Mouse (Mus musculus) liver, postnatal 0 days (tissue): Measurements from ENCODE around the gene Xdh. TPM values are rescaled to one million over a fixed set of nuclear protein-coding genes. Genes with fewer than 3 reads are reported as not detected.
A peak's percentile ranks its signal among the peaks of the same experiment; 100 is the strongest.

Source experiments
- ATAC-seq: fragments of 200-750 bp; cut with Nextera tagmentation; 2 replicates; pipeline ENCODE4 v1.8.0; 2017; ENCODE audit warnings: mild to moderate bottlenecking, moderate library complexity
- DNase-seq: peaks from one replicate; pipeline ENCODE4 v3.0.0-alpha.2; 2016
- H3K27ac ChIP-seq: fragments of 300-500 bp; sonication (generic); 2 replicates; pipeline ENCODE4 v1.5.1; 2014; ENCODE audit warnings: antibody characterized with exemption, moderate library complexity, mild to moderate bottlenecking, low read depth
- H3K27me3 ChIP-seq: fragments of 300-500 bp; sonication (generic); 2 replicates; pipeline ENCODE4 v1.6.1; 2014; ENCODE audit warnings: low read length, control low read depth, mixed read lengths; ENCODE audit not compliant: insufficient read depth
- H3K36me3 ChIP-seq: fragments of 300-500 bp; sonication (generic); replicated peaks from 2 replicates; pipeline ENCODE4 v1.6.1; 2014; ENCODE audit warnings: mild to moderate bottlenecking, control low read depth, low read length, moderate library complexity, mixed read lengths; ENCODE audit not compliant: insufficient read depth
- H3K4me1 ChIP-seq: fragments of 300-500 bp; sonication (generic); 2 replicates; pipeline ENCODE4 v1.6.1; 2014; ENCODE audit warnings: antibody characterized with exemption, mild to moderate bottlenecking, control low read depth; ENCODE audit not compliant: insufficient read depth
- H3K4me2 ChIP-seq: fragments of 300-500 bp; sonication (generic); 2 replicates; pipeline ENCODE4 v1.6.1; 2014; ENCODE audit warnings: low read depth, mild to moderate bottlenecking, low read length, moderate library complexity, mixed read lengths
- H3K4me3 ChIP-seq: fragments of 300-500 bp; sonication (generic); 2 replicates; pipeline ENCODE4 v1.5.1; 2014; ENCODE audit warnings: low read depth, low read length
- H3K9ac ChIP-seq: fragments of 300-500 bp; sonication (generic); replicated peaks from 2 replicates; pipeline ENCODE4 v1.6.1; 2014; ENCODE audit warnings: mild to moderate bottlenecking, moderate library complexity
- H3K9me3 ChIP-seq: fragments of 300-500 bp; sonication (generic); 2 replicates; pipeline ENCODE4 v1.6.1; 2016; ENCODE audit warnings: mild to moderate bottlenecking, control low read depth, low read length, mixed read lengths
- CTCF ChIP-seq: sonication (generic); IDR thresholded peaks from 2 replicates; pipeline ENCODE4 v1.5.1; 2016; ENCODE audit warnings: antibody characterized with exemption, low read depth
- EP300 ChIP-seq: IDR thresholded peaks from 2 replicates; pipeline ENCODE4 v1.6.1; 2016; ENCODE audit warnings: antibody characterized with exemption, low read depth, mild to moderate bottlenecking
- WGBS: fragments of 180-500 bp; shearing (Covaris S2); extraction: QIAGEN DNeasy Blood & Tissue Kit; methylation state at CpG from one replicate; pipeline ENCODE4 v1.1.7; 2014; ENCODE audit not compliant: insufficient replicate concordance; 5-methylcytosine and 5-hydroxymethylcytosine counted together
- polyA plus RNA-seq: library from polyadenylated mRNA; unstranded; fragments of >200 nt; fragmentation: Nextera tagmentation; extraction: Ambion mirVana; gene quantifications from 2 replicates; pipeline ENCODE4 v1.2.1, GENCODE M21; 2015

Xdh gene
- polyA plus RNA-seq, 1 experiment from 2014 or later, result 7.0 TPM

DNA sequence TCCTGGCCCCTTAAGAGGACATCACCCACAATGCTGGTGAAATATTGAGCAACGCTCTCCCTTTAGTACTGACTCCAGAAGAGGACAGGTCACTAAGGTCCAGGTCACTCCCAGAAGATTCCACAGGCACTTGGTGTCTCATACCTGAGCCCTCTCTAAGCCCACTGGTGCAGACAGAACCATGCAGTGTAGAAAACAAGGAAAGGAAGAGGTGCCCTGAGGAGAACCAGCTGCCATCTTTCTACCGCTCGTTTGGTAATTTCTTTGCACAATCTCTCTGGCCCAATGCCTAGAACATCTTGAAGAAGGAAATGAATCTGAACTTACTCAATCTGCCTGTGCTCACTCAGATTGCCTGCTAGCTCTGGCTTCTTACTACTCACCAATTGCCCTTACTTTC is 2.0 kb downstream of the Xdh start:
- DNase-seq (peak; percentile 53), ATAC-seq (peak; percentile 14; the same call in 1 of the 2 replicates)
- no peaks in the 10 kb centered on the region for H3K9me3 ChIP-seq
- peak overlapping the region; percentile 83 for H3K27ac ChIP-seq
- peak; percentile 64 for TF ChIP-seq EP300
- TF ChIP-seq CTCF, result no peak
- H3K4me2 ChIP-seq, result peak overlapping the region; percentile 55
- 58% methylated on average over 3 of the region's 3 CpGs for WGBS
- peak overlapping the region; percentile 6; the same call in 1 of the 2 replicates for H3K4me3 ChIP-seq
- peaks cover 7% of the 10 kb centered on the region; the same call in 1 of the 2 replicates for H3K4me1 ChIP-seq
- no peak overlapping the region for H3K9ac ChIP-seq
- no peaks in the 10 kb centered on the region for H3K27me3 ChIP-seq
- H3K36me3 ChIP-seq, result no peaks in the 10 kb centered on the region

DNA sequence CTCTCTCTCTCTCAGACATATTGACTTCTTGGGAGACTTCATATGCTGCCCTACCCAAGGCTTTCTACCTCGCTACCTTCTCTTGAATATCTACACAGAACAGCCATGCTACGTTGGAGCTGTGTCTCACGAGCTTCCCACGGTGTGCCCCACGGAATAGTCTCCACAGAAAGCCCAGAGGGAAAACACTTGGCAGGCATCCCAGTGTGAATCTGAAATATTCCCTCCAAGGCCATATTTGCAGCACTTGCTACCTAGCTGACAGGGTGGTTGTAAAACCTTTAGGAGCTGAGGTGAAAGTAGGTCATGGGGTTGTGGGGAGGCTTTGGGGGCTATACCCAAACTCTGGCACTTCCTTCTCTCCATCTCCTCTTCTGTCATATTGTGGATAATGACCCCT is 3.1 kb downstream of the Xdh start:
- no peak overlapping the region for H3K27ac ChIP-seq
- H3K4me2 ChIP-seq, result 0 out of 2 replicates have a peak overlapping the region, but pooled peaks have one; percentile 29
- no peak for ATAC-seq

DNA sequence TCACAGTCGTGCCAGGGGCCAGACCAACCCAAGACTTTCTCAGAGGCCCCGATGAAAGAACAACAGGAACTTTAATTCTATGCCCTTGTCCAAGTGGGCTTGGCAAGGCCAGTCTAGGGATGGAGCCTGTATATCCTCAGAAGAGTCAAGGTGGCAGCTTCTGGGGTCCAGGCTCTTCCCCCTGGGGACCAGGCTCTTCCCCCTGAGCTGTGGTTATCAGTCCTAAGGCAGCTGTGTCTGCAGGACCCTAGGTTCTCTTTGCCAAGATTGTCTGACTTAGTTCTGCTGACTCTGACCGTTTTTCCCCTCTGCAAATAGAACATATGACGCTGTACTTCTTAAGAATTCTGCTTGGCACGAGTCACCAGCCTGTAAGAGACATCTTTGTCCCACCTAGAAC is 5.3 kb downstream of the Xdh start:
- DNase-seq (no peak), ATAC-seq (no peak)
- Histone ChIP-seq H3K9me3 (no peaks in the 10 kb centered on the region), H3K4me1 (peaks cover 7% of the 10 kb centered on the region), H3K27ac (no peak overlapping the region), H3K9ac (no peak overlapping the region), H3K4me3 (no peak overlapping the region), H3K4me2 (no peak overlapping the region), H3K36me3 (no peaks in the 10 kb centered on the region), H3K27me3 (no peaks in the 10 kb centered on the region)
- WGBS, result 72% methylated on average over 5 of the region's 5 CpGs
- TF ChIP-seq EP300, result no peak
- no peak for TF ChIP-seq CTCF

More for the DNA sequence above, 3.1 kb downstream of the Xdh start:
- WGBS, result 67% methylated on average over 5 of the region's 5 CpGs
- H3K4me3 ChIP-seq, result no peak overlapping the region
- H3K9ac ChIP-seq, result no peak overlapping the region
- no peak for DNase-seq
- H3K36me3 ChIP-seq, result no peaks in the 10 kb centered on the region
- H3K9me3 ChIP-seq, result no peaks in the 10 kb centered on the region
- H3K4me1 ChIP-seq, result peaks cover 14% of the 10 kb centered on the region
- TF ChIP-seq EP300 (no peak), CTCF (no peak)
- H3K27me3 ChIP-seq, result no peaks in the 10 kb centered on the region

DNA sequence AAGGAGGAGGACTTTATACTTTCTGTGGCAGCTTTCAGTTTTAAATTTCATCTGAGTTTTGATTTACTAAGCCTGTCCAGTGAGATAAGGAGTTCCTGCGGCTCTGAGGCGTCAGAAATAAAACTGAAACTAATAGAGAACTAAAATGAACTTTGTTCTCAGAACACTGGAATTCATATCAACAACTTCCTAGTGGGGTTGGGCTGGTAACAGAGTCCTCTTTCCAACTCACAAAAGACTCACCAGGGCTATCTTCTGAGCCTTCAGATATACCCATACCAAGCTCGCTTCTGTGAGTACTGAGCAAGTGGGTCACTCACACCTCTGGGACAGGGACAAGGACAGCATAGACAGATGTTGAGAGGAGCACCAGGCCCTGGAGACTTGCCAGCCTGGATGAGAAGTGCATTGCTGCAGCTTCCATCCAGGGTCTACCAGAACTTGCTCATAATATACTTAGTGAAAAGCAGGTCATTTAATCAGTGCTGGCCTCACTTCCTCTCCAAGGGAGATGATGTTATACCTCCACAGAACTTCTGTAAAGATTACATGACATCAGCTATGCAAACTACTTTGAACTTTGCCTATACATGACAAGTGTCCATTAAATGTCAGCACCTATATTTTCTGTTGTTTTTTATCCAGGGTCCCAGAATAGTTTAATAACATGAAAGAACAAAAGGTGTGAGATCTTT is 7.6 kb downstream of the Xdh start:
- no peak for DNase-seq
- no peak overlapping the region for H3K4me3 ChIP-seq
- H3K36me3 ChIP-seq, result no peaks in the 10 kb centered on the region
- peak overlapping the region; percentile 30; the same call in 1 of the 2 replicates for H3K9ac ChIP-seq
- H3K27me3 ChIP-seq, result no peaks in the 10 kb centered on the region
- peak overlapping the region; percentile 31 for H3K4me2 ChIP-seq
- no peak for TF ChIP-seq CTCF
- TF ChIP-seq EP300, result no peak
- peaks cover 7% of the 10 kb centered on the region for H3K4me1 ChIP-seq
- 25% methylated on average over 3 of the region's 3 CpGs for WGBS
- H3K27ac ChIP-seq, result peak overlapping the region; percentile 86
- peak; percentile 79 for ATAC-seq
- no peaks in the 10 kb centered on the region for H3K9me3 ChIP-seq

DNA sequence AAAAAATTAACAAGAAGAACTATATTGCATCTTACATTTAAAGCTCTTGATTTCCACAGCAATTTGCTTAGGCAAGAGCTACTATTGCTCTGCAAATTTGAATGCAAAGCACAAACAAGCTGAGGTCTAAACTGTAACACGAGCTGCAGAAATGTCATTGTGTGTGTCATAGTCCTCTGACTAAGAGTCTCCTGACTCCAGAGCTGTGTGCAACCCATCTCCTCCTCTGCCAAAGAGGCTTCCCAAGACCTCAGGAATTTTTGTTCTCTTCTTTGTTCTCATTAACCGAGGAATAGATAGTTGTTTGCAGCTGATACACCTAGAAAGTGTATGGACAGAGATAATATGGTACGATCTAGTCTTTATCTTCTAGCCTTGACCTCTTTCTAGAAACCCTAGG is 8.2 kb downstream of the Xdh start:
- Histone ChIP-seq H3K27me3 (no peaks in the 10 kb centered on the region), H3K4me3 (no peak overlapping the region), H3K4me1 (peaks cover 7% of the 10 kb centered on the region), H3K9me3 (no peaks in the 10 kb centered on the region), H3K9ac (no peak overlapping the region), H3K27ac (peak overlapping the region; percentile 86), H3K36me3 (no peaks in the 10 kb centered on the region), H3K4me2 (peak overlapping the region; percentile 31)
- DNase-seq, result no peak
- peak; percentile 69 for ATAC-seq
- TF ChIP-seq EP300 (no peak), CTCF (no peak)
- 41% methylated on average over 3 of the region's 3 CpGs for WGBS

DNA sequence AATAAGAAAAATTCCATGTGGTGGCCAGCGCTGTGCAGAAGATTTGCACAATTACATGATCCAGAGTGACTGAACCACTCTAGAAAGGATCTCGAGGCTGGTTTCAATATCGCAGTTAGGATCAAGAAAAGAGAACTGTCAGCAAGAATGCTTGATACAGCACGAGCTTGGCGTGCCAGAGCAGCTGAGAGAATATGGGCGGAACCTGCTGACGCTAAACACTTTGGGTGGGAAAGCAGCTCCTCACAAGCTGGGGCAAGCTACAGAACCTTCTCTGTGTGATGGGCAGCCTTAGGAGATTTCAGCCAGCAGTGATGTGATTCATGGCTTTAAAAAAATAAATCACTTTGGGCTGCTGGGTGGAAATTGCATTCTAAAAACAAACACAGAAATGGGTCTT is 12.9 kb downstream of the Xdh start:
- H3K4me2 ChIP-seq, result no peak overlapping the region
- peaks cover 2% of the 10 kb centered on the region; the same call in 1 of the 2 replicates for H3K4me1 ChIP-seq
- no peak for TF ChIP-seq CTCF
- TF ChIP-seq EP300, result no peak
- WGBS, result 70% methylated on average over 7 of the region's 7 CpGs
- H3K27ac ChIP-seq, result no peak overlapping the region
- H3K9me3 ChIP-seq, result no peaks in the 10 kb centered on the region
- ATAC-seq, result no peak
- no peak overlapping the region for H3K9ac ChIP-seq
- DNase-seq, result no peak
- H3K27me3 ChIP-seq, result no peaks in the 10 kb centered on the region
- H3K36me3 ChIP-seq, result no peaks in the 10 kb centered on the region
- no peak overlapping the region for H3K4me3 ChIP-seq
